Mouse (Mus musculus): ENCODE results near the gene Actr1a. TPM values are rescaled to one million over a fixed set of nuclear protein-coding genes. Genes with fewer than 3 reads are reported as not detected.

Gene Actr1a
- polyA plus RNA-seq, 1 experiment: 78.7 TPM

GRCm38 (mm10) chr19:46348761-46349458 is 46.6 kb downstream of the Actr1a start:
- Histone ChIP-seq H3K4me1 (ENCODE audit: control insufficient read depth, insufficient read depth, insufficient read length, low read length) (no peaks in the 10 kb centered on the region), H3K27ac (replicated peaks; ENCODE audit: low read depth, low read length) (0 out of 2 replicates have a peak overlapping the region, but pooled peaks have one; percentile 14), H3K4me3 (ENCODE audit: insufficient read depth, low read depth, low read length) (peak overlapping the region; percentile 78)

DNA sequence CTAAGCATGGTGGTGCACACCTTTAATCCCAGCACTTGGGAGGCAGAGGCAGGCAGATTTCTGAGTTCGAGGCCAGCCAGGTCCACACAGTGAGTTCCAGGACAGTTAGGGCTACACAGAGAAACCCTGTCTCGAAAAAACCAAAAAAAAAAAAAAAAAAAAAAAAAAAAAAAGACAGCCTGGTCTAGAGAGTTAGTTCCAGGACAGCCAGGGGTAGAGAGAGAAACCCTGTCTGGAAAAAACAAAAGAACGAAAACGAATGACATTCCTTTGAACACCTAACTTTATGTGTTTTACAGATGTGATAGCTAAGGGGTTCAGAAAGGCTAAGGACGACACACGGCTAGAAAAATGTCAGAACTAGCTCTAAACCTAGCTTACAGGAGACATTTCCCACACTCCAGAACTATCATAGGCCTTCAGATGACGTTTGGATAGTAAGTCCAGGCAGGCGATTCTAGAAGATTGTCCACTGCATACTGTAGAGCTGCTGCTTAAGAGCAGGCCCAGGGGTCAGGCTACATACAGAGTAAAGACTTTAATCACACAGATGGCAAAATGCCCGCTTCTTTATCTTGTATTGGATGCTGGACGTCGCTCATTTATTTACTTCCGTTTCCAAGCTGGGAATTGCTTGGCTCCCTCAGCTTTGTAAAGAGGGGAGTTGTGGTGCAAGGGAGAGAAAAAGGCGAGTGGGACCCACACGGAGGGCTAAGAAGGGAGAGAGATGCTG is 47.4 kb downstream of the Actr1a start:
- Histone ChIP-seq H3K4me3 (ENCODE audit: insufficient read depth, low read depth, low read length) (peak overlapping the region; percentile 78), H3K4me1 (ENCODE audit: control insufficient read depth, insufficient read depth, insufficient read length, low read length) (no peaks in the 10 kb centered on the region), H3K27ac (replicated peaks; ENCODE audit: low read depth, low read length) (0 out of 2 replicates have a peak overlapping the region, but pooled peaks have one; percentile 14)

- H3K4me1 ChIP-seq (ENCODE audit: control insufficient read depth, insufficient read depth, insufficient read length, low read length): no peaks in the 10 kb centered on the region
- H3K4me3 ChIP-seq (ENCODE audit: insufficient read depth, low read depth, low read length): no peak overlapping the region
- H3K27ac ChIP-seq (replicated peaks; ENCODE audit: low read depth, low read length): no peak overlapping the region
Observed at GRCm38 (mm10) chr19:46347146-46347545, 48.4 kb downstream of the Actr1a start.

DNA sequence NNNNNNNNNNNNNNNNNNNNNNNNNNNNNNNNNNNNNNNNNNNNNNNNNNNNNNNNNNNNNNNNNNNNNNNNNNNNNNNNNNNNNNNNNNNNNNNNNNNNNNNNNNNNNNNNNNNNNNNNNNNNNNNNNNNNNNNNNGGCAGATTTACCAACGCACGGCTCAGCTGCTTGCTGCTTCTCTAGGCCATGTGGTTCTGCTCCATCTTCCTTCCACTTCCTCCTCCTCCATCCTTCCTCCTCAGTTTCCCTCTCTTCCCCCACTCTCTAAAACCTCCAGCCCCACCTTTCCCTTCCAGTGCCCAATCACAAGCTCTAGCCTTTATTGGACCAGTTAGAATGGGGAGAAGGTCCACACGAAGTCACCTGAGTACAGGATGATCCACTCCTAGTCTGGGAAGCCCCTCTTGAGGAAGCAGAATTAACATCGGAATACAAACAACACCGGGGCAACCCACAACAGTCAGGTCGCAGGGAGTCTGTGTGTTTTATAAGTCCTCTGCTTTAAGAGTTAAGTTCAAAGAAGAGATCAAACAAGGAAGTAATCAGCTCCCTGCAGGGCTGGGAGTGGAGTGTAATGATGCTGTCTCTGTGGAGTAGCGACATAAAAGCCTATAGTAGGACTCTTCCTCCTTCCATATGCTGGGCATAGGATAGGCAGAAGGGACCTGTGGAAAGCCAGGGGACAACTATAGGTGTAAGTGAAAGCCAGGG is 50.7 kb downstream of the Actr1a start:
- H3K4me3 ChIP-seq (ENCODE audit: insufficient read depth, low read depth, low read length): no peak overlapping the region
- H3K4me1 ChIP-seq (ENCODE audit: control insufficient read depth, insufficient read depth, insufficient read length, low read length): no peaks in the 10 kb centered on the region

GRCm38 (mm10) chr19:46339287-46339971 is 56.1 kb downstream of the Actr1a start:
- H3K27ac ChIP-seq (replicated peaks; ENCODE audit: low read depth, low read length): peak overlapping the region; percentile 75
- no peaks in the 10 kb centered on the region for H3K4me1 ChIP-seq (ENCODE audit: control insufficient read depth, insufficient read depth, insufficient read length, low read length)
- H3K4me3 ChIP-seq (ENCODE audit: insufficient read depth, low read depth, low read length): peak overlapping the region; percentile 50; the same call in 1 of the 2 replicates

More for the DNA sequence above, 50.7 kb downstream of the Actr1a start:
- no peak overlapping the region for H3K27ac ChIP-seq (replicated peaks; ENCODE audit: low read depth, low read length)

DNA sequence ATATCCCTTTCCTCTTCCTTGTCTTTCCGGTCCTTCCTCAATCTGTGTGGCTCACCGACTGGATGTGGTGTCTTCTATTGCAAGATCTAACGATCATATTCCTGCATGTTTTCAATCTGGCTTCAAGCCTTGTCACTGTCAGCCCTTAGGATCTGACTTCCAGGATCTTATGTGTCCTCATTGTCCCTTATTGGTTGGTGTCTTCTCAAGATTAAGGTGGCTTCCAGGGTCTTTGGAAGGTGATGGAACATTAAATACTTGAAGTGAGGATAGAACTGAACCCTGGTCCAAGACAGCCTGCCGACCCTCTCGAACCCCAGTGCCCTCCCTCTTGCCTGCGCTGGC is 56.6 kb downstream of the Actr1a start:
- Histone ChIP-seq H3K4me3 (ENCODE audit: insufficient read depth, low read depth, low read length) (peak overlapping the region; percentile 50), H3K27ac (replicated peaks; ENCODE audit: low read depth, low read length) (peak overlapping the region; percentile 75), H3K4me1 (ENCODE audit: control insufficient read depth, insufficient read depth, insufficient read length, low read length) (no peaks in the 10 kb centered on the region)

- Histone ChIP-seq H3K4me3 (ENCODE audit: insufficient read depth, low read depth, low read length) (peak within 1 kb of the TSS; percentile 95), H3K27ac (replicated peaks; ENCODE audit: low read depth, low read length) (peak within 1 kb of the TSS; percentile 75), H3K4me1 (ENCODE audit: control insufficient read depth, insufficient read depth, insufficient read length, low read length) (no peaks in the 10 kb centered on the region)
Observed at GRCm38 (mm10) chr19:46338331-46338936, 57.1 kb downstream of the Actr1a start, which contains the start of gene Cuedc2. TSS of gene Cuedc2 (minus strand) at chr19:46338702.

DNA sequence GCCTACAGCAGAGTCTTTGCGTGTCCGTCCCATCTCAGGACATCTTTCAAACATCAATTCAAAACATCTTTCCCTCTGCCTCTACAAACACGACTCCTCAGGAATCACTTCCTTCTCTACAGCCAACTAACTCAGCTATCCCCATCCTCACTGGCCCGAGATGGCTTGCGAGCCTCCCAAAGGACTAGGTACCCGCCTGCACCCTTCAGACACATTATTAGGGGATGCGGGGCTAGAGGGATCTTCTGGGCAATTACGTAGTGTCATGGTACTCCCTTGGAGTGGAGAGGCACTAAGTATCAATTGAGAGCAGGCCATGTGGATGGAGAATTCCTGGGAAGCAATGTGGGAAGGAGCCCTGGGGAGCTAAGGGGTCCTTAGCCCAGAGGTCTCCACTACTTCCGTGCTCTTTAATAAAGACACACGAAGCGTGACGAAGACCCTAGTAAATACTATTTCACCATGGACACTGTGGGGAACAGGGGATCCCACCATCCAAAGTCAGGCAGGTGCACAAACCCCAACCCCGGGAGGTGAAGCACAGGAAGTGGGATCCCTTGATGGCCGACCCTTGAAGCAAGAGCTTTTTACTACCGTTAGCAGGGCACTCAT is 57.7 kb downstream of the Actr1a start:
- Histone ChIP-seq H3K27ac (replicated peaks; ENCODE audit: low read depth, low read length) (0 out of 2 replicates have a peak overlapping the region, but pooled peaks have one; percentile 28), H3K4me1 (ENCODE audit: control insufficient read depth, insufficient read depth, insufficient read length, low read length) (no peaks in the 10 kb centered on the region), H3K4me3 (ENCODE audit: insufficient read depth, low read depth, low read length) (peak overlapping the region; percentile 95)

GRCm38 (mm10) chr19:46333906-46334305 is 61.6 kb downstream of the Actr1a start:
- Histone ChIP-seq H3K27ac (replicated peaks; ENCODE audit: low read depth, low read length) (no peak overlapping the region), H3K4me1 (ENCODE audit: control insufficient read depth, insufficient read depth, insufficient read length, low read length) (peaks cover 3% of the 10 kb centered on the region; the same call in 1 of the 2 replicates), H3K4me3 (ENCODE audit: insufficient read depth, low read depth, low read length) (no peak overlapping the region)

GRCm38 (mm10) chr19:46332721-46333339 is 62.7 kb downstream of the Actr1a start:
- no peak overlapping the region for H3K27ac ChIP-seq (replicated peaks; ENCODE audit: low read depth, low read length)

GRCm38 (mm10) chr19:46331936-46332335 is 63.6 kb downstream of the Actr1a start:
- peaks cover 3% of the 10 kb centered on the region; the same call in 1 of the 2 replicates for H3K4me1 ChIP-seq (ENCODE audit: control insufficient read depth, insufficient read depth, insufficient read length, low read length)
- H3K27ac ChIP-seq (replicated peaks; ENCODE audit: low read depth, low read length): no peak overlapping the region
- H3K4me3 ChIP-seq (ENCODE audit: insufficient read depth, low read depth, low read length): no peak overlapping the region

More at GRCm38 (mm10) chr19:46332721-46333339, 62.7 kb downstream of the Actr1a start:
- Histone ChIP-seq H3K4me3 (ENCODE audit: insufficient read depth, low read depth, low read length) (no peak overlapping the region), H3K4me1 (ENCODE audit: control insufficient read depth, insufficient read depth, insufficient read length, low read length) (peaks cover 3% of the 10 kb centered on the region; the same call in 1 of the 2 replicates)

DNA sequence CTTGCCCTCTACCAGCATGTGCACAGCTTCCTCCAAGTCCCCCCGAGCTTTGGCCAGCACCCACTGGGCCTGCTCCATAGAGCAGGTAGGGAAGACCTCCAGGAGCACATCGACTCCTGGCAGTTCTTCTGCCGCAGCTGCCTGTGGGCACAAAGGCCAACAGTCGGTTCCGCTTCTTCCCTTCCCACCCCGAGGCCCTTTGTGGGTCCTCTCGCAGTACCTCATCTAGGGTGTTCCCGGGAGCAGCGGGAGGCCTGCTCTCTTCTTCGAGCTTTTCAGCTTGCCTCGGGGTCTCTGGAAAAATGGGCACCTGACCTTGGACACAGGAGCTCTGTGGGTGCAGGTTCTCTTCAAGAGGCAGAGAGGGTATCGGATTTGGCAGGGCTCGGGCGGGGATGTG is 64.2 kb downstream of the Actr1a start:
- Histone ChIP-seq H3K27ac (replicated peaks; ENCODE audit: low read depth, low read length) (no peak overlapping the region), H3K4me3 (ENCODE audit: insufficient read depth, low read depth, low read length) (no peak overlapping the region), H3K4me1 (ENCODE audit: control insufficient read depth, insufficient read depth, insufficient read length, low read length) (peaks cover 7% of the 10 kb centered on the region; the same call in 1 of the 2 replicates)

GRCm38 (mm10) chr19:46330696-46331095 is 64.9 kb downstream of the Actr1a start:
- Histone ChIP-seq H3K4me3 (ENCODE audit: insufficient read depth, low read depth, low read length) (no peak overlapping the region), H3K27ac (replicated peaks; ENCODE audit: low read depth, low read length) (no peak overlapping the region), H3K4me1 (ENCODE audit: control insufficient read depth, insufficient read depth, insufficient read length, low read length) (peaks cover 7% of the 10 kb centered on the region; the same call in 1 of the 2 replicates)
